Mouse (Mus musculus): Measurements from ENCODE around the gene Atp13a2.

Atp13a2 gene

DNA sequence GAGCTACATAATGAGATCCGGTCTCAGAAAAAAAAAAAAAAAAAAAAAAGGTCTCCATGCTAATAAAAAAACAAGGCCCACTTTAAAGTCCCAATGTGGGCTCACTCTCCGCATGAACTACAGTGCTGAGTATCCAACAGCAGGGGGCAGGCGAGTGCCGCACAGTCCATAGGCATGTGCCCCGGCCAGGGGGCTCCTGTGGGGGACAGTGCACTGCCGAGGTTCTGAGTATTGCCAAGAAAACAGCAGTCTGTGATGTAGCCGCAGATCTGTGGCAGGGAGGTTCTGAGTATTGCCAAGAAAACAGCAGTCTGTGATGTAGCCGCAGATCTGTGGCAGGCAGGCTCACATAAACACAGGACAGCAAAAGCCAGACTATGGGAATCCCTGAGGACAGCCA is 58.1 kb downstream of the Atp13a2 start:
- peak; percentile 90 for DNase-seq

DNA sequence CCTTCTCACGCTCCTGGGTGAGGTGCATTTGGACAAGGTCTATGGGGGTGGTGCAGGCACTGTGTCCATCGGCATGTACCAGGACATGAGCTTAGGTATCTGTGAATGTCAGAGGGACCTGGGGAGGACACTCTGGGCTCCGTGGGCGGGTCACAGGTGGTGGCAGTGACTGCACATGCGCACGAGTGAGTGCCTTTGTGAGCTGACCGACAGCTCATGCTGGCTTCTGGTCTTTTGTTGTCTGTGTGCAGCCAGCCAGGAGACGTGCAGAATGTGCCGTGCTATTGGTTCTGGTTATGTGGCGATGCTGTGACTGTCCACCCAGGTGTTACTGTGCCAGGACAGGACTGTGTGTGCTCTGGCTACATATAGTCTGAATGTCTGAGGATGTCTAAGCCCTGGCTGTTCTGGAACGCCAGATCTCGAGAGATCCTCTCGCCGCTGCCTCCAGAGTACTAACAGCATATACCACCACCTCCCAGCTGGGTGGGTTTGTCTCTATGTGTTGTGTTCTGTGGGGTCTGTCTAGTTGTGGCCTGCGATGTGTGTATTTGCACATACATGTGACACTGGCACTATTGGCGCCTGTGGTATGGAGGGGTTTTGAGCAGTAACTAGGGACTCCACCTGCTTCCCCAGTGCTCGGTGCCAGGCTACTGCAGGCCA is 62.3 kb downstream of the Atp13a2 start:
- no peak for DNase-seq

DNA sequence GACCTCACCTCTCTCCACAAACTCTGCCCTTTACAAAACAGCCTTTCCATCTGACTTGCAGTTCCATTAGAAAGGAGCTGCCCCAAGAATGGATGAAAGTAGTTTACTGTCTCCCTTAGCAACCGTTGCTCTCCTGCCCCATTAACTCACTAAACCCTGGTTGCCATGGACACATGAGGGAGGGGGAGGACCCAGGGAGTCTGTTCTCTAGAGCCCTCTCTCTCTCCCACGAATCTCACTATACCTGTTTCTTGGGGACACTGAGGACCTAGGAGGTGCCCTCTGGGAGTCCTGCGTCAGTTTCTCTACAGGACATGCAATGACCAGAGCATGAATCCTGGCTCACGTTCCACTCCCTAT is 62.8 kb downstream of the Atp13a2 start:
- no peak for DNase-seq

DNA sequence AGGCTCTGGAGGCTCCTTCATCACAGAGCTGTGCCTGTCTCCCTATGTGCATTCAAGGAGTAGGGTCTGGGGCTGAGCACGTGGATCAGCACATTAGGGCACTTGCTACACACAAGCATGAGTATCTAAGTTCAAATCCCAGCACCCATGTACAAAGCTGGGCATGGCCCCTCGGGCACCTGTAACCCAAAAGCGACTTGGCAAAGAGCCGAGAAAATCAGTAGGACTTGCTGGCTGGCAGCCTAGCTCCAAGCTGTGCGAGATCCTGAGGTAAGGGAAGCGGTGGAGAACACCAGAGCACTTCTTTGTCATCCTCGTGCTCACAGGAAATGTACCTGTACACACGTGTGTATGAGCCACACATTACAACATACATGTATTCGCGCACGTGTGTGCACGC is 65.8 kb downstream of the Atp13a2 start:
- no peak for DNase-seq

DNA sequence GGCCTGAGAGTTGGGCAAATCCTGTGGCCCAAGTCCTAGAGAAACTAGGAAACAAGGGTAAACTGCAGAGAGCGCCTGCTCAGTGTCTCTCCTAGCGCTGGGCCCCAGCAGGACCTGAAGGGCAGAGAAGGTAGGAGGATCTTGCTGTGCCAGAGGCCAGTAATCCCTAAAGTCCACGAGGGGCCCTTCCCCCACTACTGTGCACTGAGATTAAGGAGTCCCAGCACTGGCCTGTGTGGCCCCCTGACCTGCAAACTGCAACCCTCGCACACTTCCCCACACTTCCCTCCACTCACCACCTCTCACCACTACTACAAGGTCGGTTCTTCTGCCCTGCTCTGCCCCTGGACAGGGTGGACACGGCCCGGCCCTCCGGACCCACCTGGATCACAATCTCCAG is 66.5 kb downstream of the Atp13a2 start:
- DNase-seq = no peak

DNA sequence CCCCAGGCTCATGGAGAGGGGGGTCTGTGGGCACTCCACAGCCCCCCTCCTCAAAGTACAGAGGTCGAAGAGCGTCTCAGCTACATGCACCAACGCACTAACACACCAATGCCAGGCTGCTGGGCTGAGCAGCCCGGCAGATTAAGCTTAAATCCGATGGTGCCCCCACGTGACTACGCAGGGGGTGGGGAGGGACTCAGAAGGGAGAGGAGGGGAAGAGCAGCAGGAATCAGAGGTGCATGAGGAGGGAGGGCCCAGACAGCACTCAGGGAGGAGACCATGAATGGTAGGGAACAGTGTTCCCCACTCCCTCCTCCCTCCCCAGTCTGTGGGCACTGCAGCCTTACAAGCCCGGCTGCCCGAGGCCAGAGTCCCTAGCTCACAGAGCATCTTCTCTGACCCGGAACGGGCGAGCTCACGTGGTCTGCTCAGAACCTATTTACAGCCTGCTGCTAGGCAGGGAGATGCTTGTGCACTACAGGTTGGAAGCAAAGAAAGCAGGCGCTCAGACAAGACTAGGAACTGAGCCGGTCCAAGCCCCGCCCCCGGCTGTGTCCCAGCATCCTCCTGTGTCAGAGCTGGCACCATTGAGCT is 67.0 kb downstream of the Atp13a2 start:
- DNase-seq = no peak

Data from lung, postnatal 10 days (tissue).